Mouse (Mus musculus) heart, adult 18-20 months (tissue): ENCODE measurements around the gene Ghsr. TPM values are rescaled to one million over a fixed set of nuclear protein-coding genes. Genes with fewer than 3 reads are reported as not detected.

ENCODE experiments used
- DNase-seq, 2 experiments: peaks; one replicate each; pipeline ENCODE4 v3.0.0; 2021 to 2022; ENCODE audit warnings: mixed read lengths in 1 of 2
- total RNA-seq, 2 experiments: library from RNA; stranded (reverse); gene quantifications; 2 replicates each; pipeline ENCODE4 v1.2.3; 2021

Gene Ghsr
- total RNA-seq, 2 experiments from 2014 or later = not detected

DNA sequence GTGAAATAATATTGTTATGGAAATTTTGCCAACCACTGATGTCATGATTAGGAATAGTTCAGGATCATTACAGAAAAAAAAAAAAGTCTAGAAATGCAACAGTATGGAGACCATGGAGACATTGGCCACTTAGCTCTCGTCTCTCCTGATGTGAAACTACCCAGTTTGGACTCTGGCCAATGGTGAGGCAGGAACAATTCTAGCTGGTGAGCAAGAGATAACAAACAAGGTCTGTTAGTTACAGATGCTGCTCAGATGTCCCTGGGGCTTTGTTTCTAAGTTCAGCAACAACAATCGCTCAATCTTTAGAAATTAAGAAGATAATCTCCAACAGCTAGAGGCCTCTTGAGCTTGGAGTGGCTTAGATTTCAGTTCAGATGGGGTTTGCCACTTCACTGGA lies 37.4 kb downstream of the Ghsr start:
- DNase-seq = no peak

- no peak for DNase-seq
Observed at GRCm38 (mm10) chr3:27411286-27411685, 40.1 kb downstream of the Ghsr start.

- no peak for DNase-seq
Observed at GRCm38 (mm10) chr3:27413566-27413965, 42.4 kb downstream of the Ghsr start.

DNA sequence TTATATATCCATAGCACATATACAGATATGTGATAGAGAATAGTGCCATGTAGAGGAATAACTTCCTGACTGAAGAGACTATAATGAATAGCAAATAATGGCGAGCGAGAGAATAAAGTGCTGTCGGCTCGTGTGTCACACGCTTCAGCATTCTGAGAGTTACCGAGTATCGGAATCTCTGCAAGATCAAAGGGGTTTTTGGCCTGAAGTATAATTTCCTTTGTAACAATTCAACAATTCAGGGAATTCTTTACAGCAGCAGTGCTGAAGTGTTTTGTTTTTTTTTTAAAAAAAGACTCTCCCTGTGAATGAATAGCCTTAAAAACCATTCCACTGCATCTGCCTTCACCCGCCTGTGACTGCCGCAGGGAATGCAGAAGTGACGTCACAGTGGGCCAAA lies 45.6 kb downstream of the Ghsr start:
- no peak for DNase-seq

- DNase-seq = no peak
Observed at GRCm38 (mm10) chr3:27418602-27419001, 47.5 kb downstream of the Ghsr start.

DNA sequence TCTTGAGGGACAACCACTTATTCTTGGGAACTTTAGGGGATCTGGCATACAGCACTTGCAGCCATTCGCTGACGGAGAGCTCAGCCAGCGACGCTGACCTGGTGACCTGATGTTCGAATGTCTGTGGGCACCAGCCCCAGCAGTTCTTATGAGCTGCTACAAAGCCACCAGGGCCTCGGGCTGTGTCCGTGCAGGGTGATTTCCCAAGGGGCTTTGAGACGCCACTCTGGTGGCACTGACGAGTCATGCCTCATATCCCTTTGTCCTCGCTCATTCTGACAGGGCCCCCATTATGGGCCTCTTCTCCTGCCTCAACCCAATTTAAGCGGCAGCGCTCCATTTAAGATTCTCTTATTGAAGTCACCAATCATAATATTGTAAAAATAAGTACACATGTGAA lies 50.8 kb downstream of the Ghsr start:
- no peak for DNase-seq

DNA sequence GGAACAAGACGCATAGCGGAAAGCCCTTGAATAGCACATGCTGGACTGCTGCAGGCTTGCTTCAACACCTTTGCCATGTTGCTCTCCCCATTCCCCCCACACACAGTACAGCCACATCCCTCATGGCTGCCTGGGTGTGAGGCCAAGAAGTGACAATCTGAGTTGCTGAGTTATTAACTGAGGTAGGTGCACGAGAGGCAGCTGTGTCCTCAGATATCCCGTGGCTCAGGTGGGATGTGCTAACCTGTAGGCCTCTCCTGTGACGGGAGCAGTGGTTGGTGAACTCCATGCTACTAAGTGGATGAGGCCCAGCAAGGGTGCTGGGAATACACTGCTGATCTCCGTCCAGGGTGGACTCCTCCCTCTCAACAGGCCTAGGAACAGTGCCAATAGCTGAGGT lies 51.4 kb downstream of the Ghsr start:
- no peak for DNase-seq

DNA sequence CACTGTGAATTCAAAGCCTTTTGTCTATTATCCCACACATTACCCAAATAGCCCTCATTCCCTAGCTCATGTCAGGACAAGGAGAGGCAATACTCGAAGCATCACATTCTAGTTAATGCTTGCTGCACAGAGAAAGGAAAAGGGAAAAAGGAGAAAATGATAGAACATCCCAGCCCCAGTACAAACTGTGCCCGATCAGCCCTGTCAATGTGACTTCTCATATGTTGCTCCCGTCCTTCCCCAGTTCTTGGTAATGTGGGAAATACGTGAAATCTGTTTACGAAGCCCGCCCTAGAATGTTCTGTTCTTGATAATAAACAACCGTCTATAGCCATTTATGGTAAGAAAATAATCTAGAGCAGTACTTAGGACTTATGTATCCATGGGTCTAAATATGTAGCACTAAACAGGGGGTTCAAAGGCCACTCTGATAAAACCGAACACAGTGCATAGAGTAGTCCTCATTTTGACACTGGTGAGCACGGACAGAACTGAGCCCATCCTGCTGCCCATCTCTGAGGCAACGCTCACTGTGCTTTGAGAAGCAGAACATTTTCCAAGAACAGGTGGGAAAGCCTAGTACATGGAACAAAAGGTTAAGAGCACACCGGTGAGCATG lies 53.0 kb downstream of the Ghsr start:
- no peak for DNase-seq

DNA sequence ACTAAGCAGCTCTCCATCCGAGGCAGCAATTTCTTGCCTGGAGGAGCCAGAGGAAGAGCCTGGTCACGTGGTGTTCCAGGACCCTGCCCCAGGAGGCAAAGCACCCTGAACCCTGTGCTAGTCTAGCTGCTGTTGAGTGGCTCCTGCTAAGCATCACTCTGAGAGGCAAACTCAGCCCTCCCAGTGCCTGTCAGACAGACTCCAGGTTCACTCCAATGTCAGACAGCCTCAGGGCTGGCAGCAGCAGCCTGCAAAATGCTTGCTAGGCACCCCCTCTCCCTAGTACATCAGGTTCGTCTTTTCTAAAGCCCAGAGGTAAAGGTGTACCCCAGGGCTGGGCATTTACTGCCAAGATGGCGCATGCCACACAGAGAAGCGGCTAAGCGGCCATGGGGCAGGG lies 56.3 kb downstream of the Ghsr start:
- DNase-seq = no peak

Other genes starting within 250 kb of the Ghsr start
- under 1 TPM; 0.59 to 0.65 TPM for gene Ect2, start 217.5 kb upstream of the Ghsr start, total RNA-seq
- gene Nceh1, start 188.4 kb upstream of the Ghsr start, total RNA-seq = 100 to 1,000 TPM; 227 to 231 TPM
- gene Tnfsf10, start 54.3 kb upstream of the Ghsr start, total RNA-seq = 10 to 100 TPM in 1 of 2 experiments, 1 to 10 TPM in 1; 6.3 to 10.0 TPM